Mouse (Mus musculus) brain, embryonic 14.5 days (tissue): Measurements from ENCODE around the gene Map1b.

Experiments
- CTCF ChIP-seq: fragments of 200-500 bp; IDR thresholded peaks from 2 replicates; pipeline ENCODE4 v1.5.1; 2012; ENCODE audit warnings: inconsistent platforms, mild to moderate bottlenecking, moderate library complexity, borderline replicate concordance; ENCODE audit not compliant: insufficient read depth, insufficient read length; ENCODE audit errors: extremely low read depth
- POLR2A ChIP-seq: fragments of 200-500 bp; IDR thresholded peaks from 2 replicates; pipeline ENCODE4 v1.6.1; 2012; ENCODE audit warnings: mild to moderate bottlenecking, inconsistent platforms, borderline replicate concordance; ENCODE audit not compliant: poor library complexity, insufficient read depth, insufficient read length, severe bottlenecking; ENCODE audit errors: extremely low read depth

DNA sequence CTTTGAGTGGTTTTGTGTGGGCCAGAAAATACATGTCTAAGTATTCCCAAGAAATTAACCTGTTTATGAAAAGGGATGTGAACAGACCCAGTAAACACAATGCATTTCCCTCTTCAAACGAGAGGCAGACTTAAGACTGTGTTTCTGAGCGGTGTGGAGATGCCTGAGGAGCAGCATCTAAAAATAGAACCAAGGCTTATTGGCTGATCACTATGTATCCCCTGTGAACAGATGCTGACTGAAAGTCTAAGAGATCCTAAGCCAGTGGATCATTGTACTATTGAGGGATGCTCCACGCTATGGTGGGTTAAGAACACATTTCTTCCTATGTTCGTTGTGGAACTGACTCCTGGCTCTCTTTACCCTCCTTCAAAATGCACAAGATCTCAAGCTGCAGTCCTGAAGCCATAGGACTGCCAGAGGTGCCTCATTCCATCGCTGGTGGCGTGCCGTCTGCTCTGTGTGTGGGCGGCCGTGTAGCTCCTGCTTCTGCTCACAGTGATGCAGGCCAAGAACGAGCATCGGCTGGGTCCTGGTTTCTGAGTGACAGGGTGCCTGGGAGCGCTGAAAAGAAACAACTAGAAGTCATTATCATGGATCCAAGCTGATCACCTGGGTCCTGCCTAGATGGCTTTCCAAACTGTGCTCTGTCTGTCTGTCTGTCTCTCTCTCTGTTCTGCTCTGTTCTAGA lies 34.5 kb upstream of the Map1b start:
- no peak for TF ChIP-seq POLR2A
- no peak for TF ChIP-seq CTCF
